Mouse (Mus musculus) embryonic facial prominence, embryonic 13.5 days (tissue): ENCODE data around the gene Irf2bp1. TPM values are rescaled to one million over a fixed set of nuclear protein-coding genes. Genes with fewer than 3 reads are reported as not detected.
A peak's percentile ranks its signal among the peaks of the same experiment; 100 is the strongest.

Experiments
- ATAC-seq: fragments of 200-750 bp; cut with Nextera tagmentation; 2 replicates; pipeline ENCODE4 v1.8.0; 2017; ENCODE audit warnings: low read depth; ENCODE audit not compliant: insufficient number of reproducible peaks, insufficient read depth, low FRiP score, low TSS enrichment
- H3K27ac ChIP-seq: fragments of 300-500 bp; sonication (generic); 2 replicates; pipeline ENCODE4 v1.5.1; 2015; ENCODE audit warnings: moderate library complexity, mild to moderate bottlenecking, inconsistent platforms
- H3K27me3 ChIP-seq: fragments of 300-500 bp; sonication (generic); 2 replicates; pipeline ENCODE4 v1.6.1; 2015; ENCODE audit warnings: mild to moderate bottlenecking, inconsistent platforms
- H3K36me3 ChIP-seq: fragments of 300-500 bp; sonication (generic); 2 replicates; pipeline ENCODE4 v1.6.1; 2015; ENCODE audit warnings: mild to moderate bottlenecking, inconsistent platforms
- H3K4me1 ChIP-seq: fragments of 300-500 bp; sonication (generic); 2 replicates; pipeline ENCODE4 v1.6.1; 2015; ENCODE audit warnings: inconsistent platforms
- H3K4me2 ChIP-seq: fragments of 300-500 bp; sonication (generic); 2 replicates; pipeline ENCODE4 v1.6.1; 2015; ENCODE audit warnings: moderate library complexity, mild to moderate bottlenecking, inconsistent platforms
- H3K4me3 ChIP-seq: fragments of 300-500 bp; sonication (generic); 2 replicates; pipeline ENCODE4 v1.5.1; 2015; ENCODE audit warnings: mild to moderate bottlenecking, inconsistent platforms
- H3K9ac ChIP-seq: fragments of 300-500 bp; sonication (generic); 2 replicates; pipeline ENCODE4 v1.6.1; 2015; ENCODE audit warnings: mild to moderate bottlenecking, inconsistent platforms
- H3K9me3 ChIP-seq: fragments of 300-500 bp; sonication (generic); 2 replicates; pipeline ENCODE4 v1.6.1; 2016; ENCODE audit warnings: inconsistent platforms
- WGBS: fragments of 180-500 bp; shearing (Covaris S2); methylation state at CpG from one replicate; pipeline ENCODE4 v1.1.7; 2015; ENCODE audit warnings: mixed read lengths; 5-methylcytosine and 5-hydroxymethylcytosine counted together
- polyA plus RNA-seq: library from polyadenylated mRNA; unstranded; fragments of >200 nt; fragmentation: Nextera tagmentation; extraction: Ambion mirVana; gene quantifications from 2 replicates; pipeline ENCODE4 v1.2.1, GENCODE M21; 2015

Irf2bp1 gene
- polyA plus RNA-seq, 1 experiment from 2014 or later: 33.2 TPM

DNA sequence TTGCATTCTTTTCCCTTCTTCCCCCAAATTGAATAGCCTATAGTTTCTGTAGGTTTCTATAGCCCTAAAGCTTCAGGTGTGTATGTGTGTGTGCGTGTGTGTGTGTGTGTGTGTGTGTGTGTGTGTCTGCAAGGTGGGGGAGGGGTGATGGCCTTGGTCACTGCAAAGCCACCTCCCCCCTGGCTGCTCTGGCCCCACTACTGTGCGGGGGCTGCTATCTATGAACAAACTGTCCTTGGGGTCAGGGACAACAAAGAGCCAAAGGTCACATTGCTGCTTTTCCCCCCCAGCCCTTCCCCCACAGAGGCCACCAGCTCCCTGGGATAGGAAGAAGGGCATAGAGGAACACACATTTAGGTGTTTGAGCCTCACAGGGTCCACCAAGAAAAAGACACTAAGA, 9.0 kb downstream of the Irf2bp1 start:
- Histone ChIP-seq H3K4me3 (no peak overlapping the region), H3K36me3 (peaks cover 3% of the 10 kb centered on the region; the same call in 1 of the 2 replicates)

GRCm38 (mm10) chr7:19014452-19014851, 10.6 kb downstream of the Irf2bp1 start:
- Histone ChIP-seq H3K9ac (no peak overlapping the region), H3K4me1 (peaks cover 12% of the 10 kb centered on the region; the same call in 1 of the 2 replicates), H3K27me3 (no peaks in the 10 kb centered on the region), H3K4me3 (no peak overlapping the region), H3K27ac (no peak overlapping the region), H3K4me2 (no peak overlapping the region), H3K9me3 (no peaks in the 10 kb centered on the region), H3K36me3 (no peaks in the 10 kb centered on the region)
- 70% methylated on average over 15 of the region's 15 CpGs for WGBS
- no peak for ATAC-seq

More for the DNA sequence above, 9.0 kb downstream of the Irf2bp1 start:
- H3K4me2 ChIP-seq: peak overlapping the region; percentile 69; the same call in 1 of the 2 replicates
- no peak for ATAC-seq
- no peak overlapping the region; the same call in 1 of the 2 replicates for H3K9ac ChIP-seq
- 0 out of 2 replicates have a peak overlapping the region, but pooled peaks have one; percentile 73 for H3K27ac ChIP-seq
- H3K9me3 ChIP-seq: no peaks in the 10 kb centered on the region
- H3K27me3 ChIP-seq: no peaks in the 10 kb centered on the region
- peaks cover 12% of the 10 kb centered on the region; the same call in 1 of the 2 replicates for H3K4me1 ChIP-seq
- 55% methylated on average over 2 of the region's 2 CpGs for WGBS

GRCm38 (mm10) chr7:19016042-19016441, 12.2 kb downstream of the Irf2bp1 start:
- H3K4me3 ChIP-seq: no peak overlapping the region
- H3K4me2 ChIP-seq: no peak overlapping the region
- peaks cover 16% of the 10 kb centered on the region for H3K27me3 ChIP-seq
- 88% methylated on average over 4 of the region's 4 CpGs for WGBS
- H3K4me1 ChIP-seq: peaks cover 12% of the 10 kb centered on the region; the same call in 1 of the 2 replicates
- H3K27ac ChIP-seq: no peak overlapping the region
- H3K9me3 ChIP-seq: no peaks in the 10 kb centered on the region
- ATAC-seq: no peak
- no peak overlapping the region for H3K9ac ChIP-seq
- H3K36me3 ChIP-seq: no peaks in the 10 kb centered on the region

DNA sequence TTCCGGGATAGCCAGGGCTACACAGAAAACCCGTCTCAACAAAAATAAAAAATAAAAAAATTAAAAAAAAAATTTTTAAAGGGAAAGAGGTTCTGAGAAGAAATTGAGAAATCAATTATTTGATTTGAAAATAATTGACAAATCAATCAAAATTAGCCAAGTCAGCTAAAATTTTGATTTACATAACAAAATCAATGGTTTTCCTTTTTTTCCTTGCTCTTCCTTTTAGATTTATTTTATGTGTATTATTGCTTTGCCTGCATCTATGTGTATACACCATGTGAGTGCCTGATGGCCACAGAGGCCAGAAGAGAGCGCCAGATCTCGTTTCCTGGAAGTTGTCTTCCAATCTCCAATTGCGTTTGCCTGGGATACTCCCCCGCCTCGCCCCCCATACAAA, 14.1 kb downstream of the Irf2bp1 start:
- Histone ChIP-seq H3K4me3 (no peak overlapping the region), H3K36me3 (no peaks in the 10 kb centered on the region), H3K9me3 (no peaks in the 10 kb centered on the region), H3K9ac (no peak overlapping the region), H3K4me2 (no peak overlapping the region), H3K27me3 (peaks cover 34% of the 10 kb centered on the region), H3K27ac (no peak overlapping the region), H3K4me1 (no peaks in the 10 kb centered on the region)
- ATAC-seq: no peak
- WGBS: 89% methylated on average over 7 of the region's 7 CpGs

GRCm38 (mm10) chr7:19021048-19021447, 17.2 kb downstream of the Irf2bp1 start:
- H3K36me3 ChIP-seq: no peaks in the 10 kb centered on the region
- H3K9me3 ChIP-seq: no peaks in the 10 kb centered on the region
- no peak overlapping the region for H3K4me2 ChIP-seq
- H3K4me1 ChIP-seq: peaks cover 19% of the 10 kb centered on the region
- no peak overlapping the region for H3K9ac ChIP-seq
- H3K27ac ChIP-seq: no peak overlapping the region
- ATAC-seq: no peak
- peaks cover 44% of the 10 kb centered on the region for H3K27me3 ChIP-seq
- WGBS: 16% methylated on average over 8 of the region's 8 CpGs
- H3K4me3 ChIP-seq: no peak overlapping the region

DNA sequence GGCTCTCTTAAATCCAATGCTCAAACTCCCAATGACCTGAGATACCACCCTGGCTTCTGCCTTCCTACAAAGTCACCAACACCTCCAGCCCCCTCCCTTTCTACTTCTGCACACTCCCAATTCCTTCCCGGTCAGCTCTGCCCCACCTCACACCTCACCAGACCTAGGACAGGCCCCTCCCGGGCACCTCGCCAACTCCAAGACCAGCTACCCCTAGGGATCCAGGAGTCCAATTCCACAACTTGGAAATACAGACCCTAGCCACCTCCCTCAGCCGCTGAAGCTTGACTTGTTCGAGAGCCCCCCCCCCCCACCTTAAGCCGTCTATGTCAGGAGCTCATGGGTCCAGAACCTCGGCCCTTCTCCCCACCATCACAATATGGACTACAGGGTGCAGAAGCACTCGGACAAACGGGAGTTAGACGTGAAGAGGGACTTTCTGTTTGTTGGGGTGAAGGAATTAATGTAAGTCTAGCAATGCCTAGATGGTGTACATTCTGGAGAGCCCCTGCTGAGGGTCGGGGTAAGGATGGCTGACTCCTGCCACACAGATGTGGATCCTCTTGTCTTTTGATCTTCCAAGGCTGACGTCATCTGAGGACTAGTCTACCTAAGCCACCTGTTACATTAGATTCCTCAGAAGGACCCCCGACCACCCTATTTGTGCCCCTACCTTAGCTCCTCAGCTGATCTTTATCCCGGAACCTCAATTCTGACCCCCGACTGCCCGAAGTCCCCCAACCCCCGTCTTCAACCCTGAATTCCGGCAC, 18.5 kb downstream of the Irf2bp1 start:
- Histone ChIP-seq H3K4me2 (no peak overlapping the region), H3K4me1 (peaks cover 28% of the 10 kb centered on the region), H3K27ac (no peak overlapping the region), H3K9ac (no peak overlapping the region), H3K27me3 (peaks cover 44% of the 10 kb centered on the region), H3K4me3 (no peak overlapping the region), H3K36me3 (no peaks in the 10 kb centered on the region), H3K9me3 (no peaks in the 10 kb centered on the region)
- ATAC-seq: no peak
- WGBS: 61% methylated on average over 18 of the region's 18 CpGs

DNA sequence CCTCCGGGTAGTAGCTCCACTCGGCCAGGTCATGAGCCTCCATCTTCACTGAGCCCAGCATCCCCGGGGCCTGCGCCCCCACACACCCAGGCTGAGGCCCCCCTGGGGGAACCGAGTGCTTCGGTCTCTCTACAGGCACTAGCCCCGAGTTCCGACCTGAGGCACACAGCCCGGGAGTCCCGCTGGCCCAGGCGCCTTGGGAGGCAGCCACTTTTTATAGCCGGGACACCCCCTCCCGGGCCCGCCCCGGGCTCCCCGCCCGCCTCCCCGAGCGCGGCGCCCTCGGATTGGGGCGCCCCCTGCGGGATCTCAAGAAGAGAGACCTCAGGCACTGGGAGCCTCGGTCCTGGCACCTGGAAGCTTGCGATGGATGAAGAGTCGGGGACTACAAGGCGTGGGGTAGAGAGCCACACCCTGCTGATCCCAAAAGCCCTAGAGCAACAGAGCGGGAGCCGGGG, 19.5 kb downstream of the Irf2bp1 start, which contains the start of gene Foxa3:
Gene Foxa3 (minus strand): TSS at position 182 of the 458 bp plus-strand sequence.
- 4% methylated on average over 30 of the region's 30 CpGs for WGBS
- Histone ChIP-seq H3K27ac (peak within 1 kb of the TSS; percentile 51; the same call in 1 of the 2 replicates), H3K9ac (peak within 1 kb of the TSS; percentile 96), H3K9me3 (no peaks in the 10 kb centered on the region), H3K4me2 (peak within 1 kb of the TSS; percentile 87), H3K4me3 (peak within 1 kb of the TSS; percentile 95), H3K27me3 (peaks cover 44% of the 10 kb centered on the region), H3K36me3 (no peaks in the 10 kb centered on the region), H3K4me1 (peaks cover 37% of the 10 kb centered on the region)
- no peak for ATAC-seq

DNA sequence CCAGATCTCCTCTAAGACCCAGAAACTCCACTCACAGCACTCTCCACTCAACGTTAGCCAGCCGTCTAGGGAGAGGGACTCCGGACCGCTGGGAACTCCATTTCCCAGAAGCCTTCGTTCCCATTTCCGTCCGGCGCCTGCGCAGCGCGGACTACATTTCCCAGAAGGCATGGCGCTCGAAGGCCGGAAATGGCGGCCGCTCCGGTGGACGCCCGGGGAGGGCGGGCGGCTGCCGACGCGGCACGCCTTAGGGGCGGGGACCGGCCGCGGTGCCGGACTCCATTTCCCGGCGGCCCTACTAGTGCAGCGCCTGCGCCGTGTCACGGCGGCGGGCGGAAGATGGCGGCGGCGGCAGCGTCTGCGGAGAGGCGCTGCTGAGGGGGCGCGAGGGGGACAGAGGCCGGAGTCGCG, 20.3 kb downstream of the Irf2bp1 start, which contains the start of gene Sympk:
Gene Sympk (plus strand): TSS at position 282 of the 411 bp plus-strand sequence.
- Histone ChIP-seq H3K36me3 (peaks cover 6% of the 10 kb centered on the region), H3K4me3 (peak within 1 kb of the TSS; percentile 95), H3K4me2 (peak within 1 kb of the TSS; percentile 87), H3K27ac (peak within 1 kb of the TSS; percentile 51; the same call in 1 of the 2 replicates), H3K9me3 (no peaks in the 10 kb centered on the region), H3K9ac (peak within 1 kb of the TSS; percentile 96), H3K27me3 (peaks cover 44% of the 10 kb centered on the region), H3K4me1 (peaks cover 37% of the 10 kb centered on the region)
- under 1% methylated on average over 45 of the region's 50 CpGs for WGBS
- peak; percentile 93 for ATAC-seq

GRCm38 (mm10) chr7:19024581-19025255, 20.9 kb downstream of the Irf2bp1 start:
- ATAC-seq: peak; percentile 48
- peaks cover 42% of the 10 kb centered on the region for H3K27me3 ChIP-seq
- no peaks in the 10 kb centered on the region for H3K9me3 ChIP-seq
- peak overlapping the region; percentile 95 for H3K4me3 ChIP-seq
- WGBS: 2% methylated on average over 29 of the region's 36 CpGs
- peaks cover 12% of the 10 kb centered on the region for H3K36me3 ChIP-seq
- H3K4me1 ChIP-seq: peaks cover 37% of the 10 kb centered on the region
- peak overlapping the region; percentile 51; the same call in 1 of the 2 replicates for H3K27ac ChIP-seq
- peak overlapping the region; percentile 96 for H3K9ac ChIP-seq
- peak overlapping the region; percentile 87 for H3K4me2 ChIP-seq

GRCm38 (mm10) chr7:19028067-19028466, 24.2 kb downstream of the Irf2bp1 start:
- Histone ChIP-seq H3K27me3 (peaks cover 8% of the 10 kb centered on the region), H3K9ac (no peak overlapping the region), H3K36me3 (peaks cover 46% of the 10 kb centered on the region), H3K9me3 (no peaks in the 10 kb centered on the region), H3K4me1 (peaks cover 36% of the 10 kb centered on the region), H3K27ac (no peak overlapping the region), H3K4me3 (no peak overlapping the region), H3K4me2 (no peak overlapping the region)
- ATAC-seq: no peak

GRCm38 (mm10) chr7:19029084-19029653, 25.3 kb downstream of the Irf2bp1 start:
- no peak overlapping the region for H3K9ac ChIP-seq
- H3K36me3 ChIP-seq: peaks cover 56% of the 10 kb centered on the region
- ATAC-seq: no peak
- H3K4me3 ChIP-seq: no peak overlapping the region
- peaks cover 30% of the 10 kb centered on the region for H3K4me1 ChIP-seq
- H3K27me3 ChIP-seq: no peaks in the 10 kb centered on the region
- H3K27ac ChIP-seq: no peak overlapping the region
- no peaks in the 10 kb centered on the region for H3K9me3 ChIP-seq
- no peak overlapping the region for H3K4me2 ChIP-seq
- WGBS: 62% methylated on average over 6 of the region's 6 CpGs
